Mouse (Mus musculus) heart, postnatal 4 days (tissue): ENCODE measurements around the gene Mrpl51. TPM values are rescaled to one million over a fixed set of nuclear protein-coding genes. Genes with fewer than 3 reads are reported as not detected.

Source experiments
- DNase-seq: peaks from one replicate; pipeline ENCODE4 v3.0.0; 2021
- microRNA-seq, 2 experiments: library from miRNA; unstranded; fragments of <30 nt; microRNA quantifications; one replicate each; pipeline ENCODE4 v1.2.0; 2021 to 2022
- total RNA-seq, 2 experiments: library from RNA; stranded (reverse); gene quantifications; 2 replicates each; pipeline ENCODE4 v1.2.3; 2021

Mrpl51 gene
- total RNA-seq, 2 experiments from 2014 or later: 248 to 271 TPM

DNA sequence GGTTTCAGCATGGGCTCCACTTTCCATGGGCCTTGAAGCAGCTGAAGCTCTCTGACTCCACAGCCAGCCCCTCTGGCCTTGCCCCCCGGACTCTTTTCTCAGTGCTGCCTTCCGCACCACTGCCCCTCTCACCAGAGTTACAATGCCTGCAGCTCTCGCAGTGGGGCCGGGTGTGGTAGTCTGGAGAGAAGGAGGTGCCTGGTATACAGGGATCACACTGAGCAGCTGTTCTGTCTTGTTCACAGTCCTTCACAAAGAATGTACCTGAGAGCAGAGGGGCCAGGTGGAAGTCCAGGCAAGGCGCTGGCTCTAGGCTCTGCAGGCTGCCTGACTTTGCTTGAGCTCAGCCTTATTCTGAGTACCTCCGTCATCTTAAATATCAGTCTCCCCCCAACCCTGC, 44.7 kb downstream of the Mrpl51 start:
- no peak for DNase-seq

GRCm38 (mm10) chr6:125236782-125237181, 45.2 kb downstream of the Mrpl51 start, which contains the start of gene Cd27:
Gene Cd27, minus strand, starts transcription at chr6:125237010.
- no peak for DNase-seq

DNA sequence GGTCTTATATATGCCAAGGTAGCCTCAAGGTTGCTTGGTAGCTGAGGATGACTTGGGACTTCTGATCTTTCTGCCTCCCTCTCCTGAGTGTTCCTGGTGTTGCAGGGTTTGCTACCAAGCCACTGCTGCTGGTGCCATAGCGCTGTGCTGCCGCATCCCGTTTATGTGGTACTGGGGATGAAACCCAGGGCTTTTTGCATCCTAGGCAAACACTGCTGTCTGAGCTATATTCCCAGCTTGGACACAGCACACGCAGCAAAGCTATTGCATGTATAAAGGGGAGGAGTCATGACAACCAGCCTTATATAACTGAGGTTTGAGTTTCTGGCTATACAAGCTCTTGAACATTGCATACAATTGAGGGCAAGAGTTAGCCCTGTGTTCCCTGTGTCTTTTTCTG, 45.8 kb downstream of the Mrpl51 start:
- DNase-seq: no peak

DNA sequence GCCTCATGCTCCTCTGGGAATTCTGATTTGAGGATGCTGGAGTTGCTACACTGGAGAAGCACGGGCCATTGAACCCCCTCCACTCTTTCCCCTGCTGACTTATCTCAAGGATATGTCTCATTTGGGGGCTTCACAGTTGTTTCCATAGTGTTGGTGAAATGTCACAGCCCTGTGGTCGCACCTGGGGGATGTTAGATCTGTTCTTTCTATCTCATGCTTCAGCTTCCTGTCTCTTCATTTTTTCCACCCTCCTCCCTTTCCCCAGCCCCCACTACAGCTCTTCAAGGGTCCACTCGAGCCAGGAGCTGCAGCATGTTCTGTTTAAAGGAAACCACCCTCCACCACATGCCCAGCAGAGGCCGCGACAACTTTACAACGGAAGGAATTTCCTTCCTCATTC, 46.8 kb downstream of the Mrpl51 start:
- DNase-seq: no peak

DNA sequence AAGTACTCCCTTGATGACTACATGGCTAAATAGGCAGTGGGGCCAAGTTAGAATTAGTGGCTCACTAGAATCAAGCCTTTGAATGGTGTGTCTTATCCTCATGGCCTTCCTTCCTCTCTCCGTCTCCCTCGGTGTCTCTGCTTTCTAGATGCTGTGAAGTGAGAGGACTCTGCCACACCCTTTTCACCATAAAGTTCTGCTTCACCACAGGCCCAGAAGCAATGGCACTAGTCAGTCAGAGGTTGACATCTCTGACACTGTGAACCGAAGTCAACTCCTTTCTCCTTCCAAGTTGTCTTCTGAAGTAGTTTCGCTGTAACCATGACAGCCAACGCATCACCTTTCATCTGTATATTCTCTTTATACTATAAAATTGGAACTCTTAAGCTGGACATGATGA, 47.9 kb downstream of the Mrpl51 start:
- no peak for DNase-seq

DNA sequence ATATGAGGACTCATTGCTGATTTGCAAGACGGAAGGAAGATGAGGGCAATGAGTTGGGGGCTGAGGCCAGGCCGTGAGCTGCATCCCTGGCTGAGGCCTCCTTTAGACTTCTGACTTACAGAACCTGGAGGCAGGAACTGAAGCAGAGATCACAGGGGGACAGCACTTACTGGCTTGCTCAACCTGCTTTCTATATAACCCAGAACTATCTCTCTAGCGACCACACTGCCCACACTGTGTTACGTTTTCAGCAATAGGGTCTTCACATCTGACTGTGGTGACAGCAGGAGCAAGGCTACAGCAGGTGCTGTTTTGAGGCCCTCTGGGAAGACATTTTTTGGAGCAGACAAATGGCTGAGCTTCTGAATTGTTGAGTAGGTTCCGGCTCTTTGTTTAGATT, 49.0 kb downstream of the Mrpl51 start:
- no peak for DNase-seq

DNA sequence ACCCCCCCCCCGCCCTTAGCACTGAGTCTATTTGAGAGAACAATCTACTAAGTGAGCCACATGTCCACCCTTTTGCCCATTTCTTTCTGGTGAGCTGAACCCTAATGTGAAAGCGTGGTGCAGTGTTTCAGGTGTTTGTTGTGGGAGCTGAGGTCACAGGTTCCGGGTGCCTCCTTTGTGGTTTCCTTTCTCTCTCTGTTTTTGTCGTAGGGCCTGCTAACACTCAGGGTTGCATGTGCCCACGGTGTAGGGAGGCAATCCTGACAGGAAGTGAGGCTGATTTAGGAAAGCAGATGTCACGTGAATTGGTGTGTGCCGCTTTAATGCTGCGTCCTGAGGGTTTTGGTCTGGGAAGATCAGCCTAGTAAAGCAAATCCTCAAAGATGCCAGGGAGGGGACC, 50.0 kb downstream of the Mrpl51 start:
- DNase-seq: no peak

GRCm38 (mm10) chr6:125244551-125244950, 53.0 kb downstream of the Mrpl51 start:
- DNase-seq: no peak

Small RNA genes within 50 kb of the gene (microRNA-seq; reads per million reads assigned to microRNA genes)
- gene Mir3098 (1.8 to 2.8 reads per million in 2 experiments), gene Mir8113 (0 reads per million in 2 experiments)

Other genes starting within 250 kb of the Mrpl51 start
- 100 to 1,000 TPM; 107 to 110 TPM for gene Cops7a, start 226.3 kb upstream of the Mrpl51 start, total RNA-seq
- 1 to 10 TPM in 1 of 2 experiments, under 1 TPM in 1; 0.69 to 1.5 TPM for gene Pianp, start 195.1 kb upstream of the Mrpl51 start, total RNA-seq
- 10 to 100 TPM; 28.5 to 30.7 TPM for gene Zfp384, start 182.7 kb upstream of the Mrpl51 start, total RNA-seq
- 10 to 100 TPM; 40.8 to 43.6 TPM for gene Ing4, start 152.0 kb upstream of the Mrpl51 start, total RNA-seq
- 1 to 10 TPM; 1.7 to 3.2 TPM for gene Acrbp, start 142.1 kb upstream of the Mrpl51 start, total RNA-seq
- not detected for gene Lpar5, start 123.9 kb upstream of the Mrpl51 start, total RNA-seq
- gene Chd4, start 95.8 kb upstream of the Mrpl51 start, total RNA-seq: 100 to 1,000 TPM; 202 to 210 TPM
- 10 to 100 TPM; 24.4 to 25.3 TPM for gene Nop2, start 59.9 kb upstream of the Mrpl51 start, total RNA-seq
- 10 to 100 TPM; 18.0 to 18.6 TPM for gene Iffo1, start 46.6 kb upstream of the Mrpl51 start, total RNA-seq
- gene Gapdh, start 25.3 kb upstream of the Mrpl51 start, total RNA-seq: 1,000 to 10,000 TPM; 3,371 to 3,611 TPM
- 100 to 1,000 TPM; 101 to 111 TPM for gene Ncapd2, start 100 bp upstream of the Mrpl51 start, total RNA-seq
- 1 to 10 TPM; 7.3 to 8.8 TPM for gene Vamp1, start 23.8 kb downstream of the Mrpl51 start, total RNA-seq
- 1 to 10 TPM; 3.3 to 3.6 TPM for gene Tapbpl, start 40.1 kb downstream of the Mrpl51 start, total RNA-seq
- under 1 TPM; 0.38 to 0.41 TPM for gene Cd27, start 45.2 kb downstream of the Mrpl51 start, total RNA-seq
- gene Tuba3a, start 94.2 kb downstream of the Mrpl51 start, total RNA-seq: not detected
- 10 to 100 TPM; 49.2 to 53.7 TPM for gene Ltbr, start 122.1 kb downstream of the Mrpl51 start, total RNA-seq
- 1 to 10 TPM in 1 of 2 experiments, under 1 TPM in 1; 0.83 to 1.1 TPM for gene Scnn1a, start 128.9 kb downstream of the Mrpl51 start, total RNA-seq
- 10 to 100 TPM; 63.3 to 65.2 TPM for gene Tnfrsf1a, start 157.6 kb downstream of the Mrpl51 start, total RNA-seq
- not detected for gene Plekhg6, start 189.0 kb downstream of the Mrpl51 start, total RNA-seq